Mouse (Mus musculus): Measurements from ENCODE around the gene Pkig.

- TF ChIP-seq CHD2 (IDR thresholded peaks at IDR 0.05; ENCODE audit: low read depth, low read length), result no peak
- no peak for TF ChIP-seq MAFK (IDR thresholded peaks at IDR 0.05; ENCODE audit: insufficient read depth, low read depth, low read length)
- no peak for TF ChIP-seq ZC3H11A (IDR thresholded peaks at IDR 0.05; ENCODE audit: borderline replicate concordance, low read depth, low read length)
- TF ChIP-seq ZNF384 (IDR thresholded peaks at IDR 0.05; ENCODE audit: low read depth, low read length), result no peak
Observed at GRCm38 (mm10) chr2:163620451-163620850, 37.7 kb upstream of the Pkig start.
